Mouse (Mus musculus) mouse embryonic stem cell (cell line): ENCODE results near the gene Ak7.

ENCODE experiments used
- in situ Hi-C, 2 experiments: fragments of 300-500 bp; cut with MboI; formaldehyde crosslinking; loops; 1 replicate in 1 of 2; 3 replicates in 1 of 2; pipeline ENCODE4 v1.14.3; 2019 to 2020; ENCODE audit warnings: low sequenced_read_pairs in 2 of 2, low pct_unique_long_range_greater_than_20kb in 1 of 2, mixed read lengths in 1 of 2; ENCODE audit not compliant: unreplicated experiment in 1 of 2

The Ak7 gene

GRCm38 (mm10) chr12:105724616-105725015, 18.8 kb downstream of the Ak7 start:
- in situ Hi-C loops: loop anchor here (10.0 kb wide), 2 partner anchors 110 to 230 kb away; no protein-coding TSS in a partner anchor

GRCm38 (mm10) chr12:105725736-105726135, 20.0 kb downstream of the Ak7 start:
- in situ Hi-C loops: loop anchor here (10.0 kb wide), 2 partner anchors 111 to 231 kb away; no protein-coding TSS in a partner anchor

GRCm38 (mm10) chr12:105727268-105727667, 21.5 kb downstream of the Ak7 start:
- in situ Hi-C loops: loop anchor here (10.0 kb wide), 2 partner anchors 112 to 232 kb away; no protein-coding TSS in a partner anchor

DNA sequence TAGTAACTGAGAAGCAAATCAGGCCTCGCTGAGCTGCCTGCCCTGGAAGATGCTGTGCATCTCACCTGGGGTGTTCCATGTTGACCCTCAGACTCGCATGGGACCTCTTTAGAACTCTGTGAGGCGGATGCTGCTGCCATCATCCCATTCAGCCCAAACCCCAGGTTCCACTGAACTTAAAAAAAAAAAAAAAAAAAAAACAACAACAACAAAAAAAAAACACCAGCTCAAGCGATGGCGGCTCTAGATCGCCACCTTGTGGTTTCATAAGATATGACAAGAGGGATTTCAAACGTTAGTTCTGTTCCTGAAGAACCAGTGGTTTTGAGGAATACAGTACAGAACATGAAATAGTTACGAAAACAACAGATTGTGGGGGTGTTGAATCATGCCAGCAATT, 22.2 kb downstream of the Ak7 start:
- in situ Hi-C loops: loop anchor here (10.0 kb wide), 2 partner anchors 113 to 233 kb away; no protein-coding TSS in a partner anchor

DNA sequence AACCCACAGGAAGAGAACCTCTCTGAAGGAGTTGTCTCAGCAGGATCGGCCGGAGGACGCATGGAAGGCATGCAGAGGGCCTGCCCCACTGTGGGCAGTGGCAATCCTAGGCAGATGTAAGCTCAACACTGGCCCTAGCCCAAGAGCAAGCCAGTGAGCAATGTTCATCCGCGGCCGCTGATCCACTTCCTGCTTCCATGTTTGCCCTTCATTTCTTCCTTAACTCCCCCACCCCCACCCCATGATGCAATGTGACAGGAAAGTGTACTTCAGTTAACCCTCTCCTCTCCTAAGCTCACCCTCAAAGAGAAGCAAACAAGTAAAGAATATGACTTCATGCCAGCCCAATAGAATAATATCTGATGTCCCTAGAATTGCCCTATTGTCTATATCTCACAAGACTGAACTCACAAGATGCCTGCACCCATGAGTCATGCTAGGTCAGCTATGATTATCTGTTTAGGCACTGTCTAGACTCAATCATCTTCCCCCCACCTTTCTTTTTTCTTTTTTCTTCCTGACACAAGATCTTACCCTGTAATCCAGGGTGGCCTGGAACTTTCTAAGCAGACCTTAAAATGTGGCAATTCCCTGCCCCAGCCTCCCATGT, 25.2 kb downstream of the Ak7 start:
- in situ Hi-C loops: no loop called here

DNA sequence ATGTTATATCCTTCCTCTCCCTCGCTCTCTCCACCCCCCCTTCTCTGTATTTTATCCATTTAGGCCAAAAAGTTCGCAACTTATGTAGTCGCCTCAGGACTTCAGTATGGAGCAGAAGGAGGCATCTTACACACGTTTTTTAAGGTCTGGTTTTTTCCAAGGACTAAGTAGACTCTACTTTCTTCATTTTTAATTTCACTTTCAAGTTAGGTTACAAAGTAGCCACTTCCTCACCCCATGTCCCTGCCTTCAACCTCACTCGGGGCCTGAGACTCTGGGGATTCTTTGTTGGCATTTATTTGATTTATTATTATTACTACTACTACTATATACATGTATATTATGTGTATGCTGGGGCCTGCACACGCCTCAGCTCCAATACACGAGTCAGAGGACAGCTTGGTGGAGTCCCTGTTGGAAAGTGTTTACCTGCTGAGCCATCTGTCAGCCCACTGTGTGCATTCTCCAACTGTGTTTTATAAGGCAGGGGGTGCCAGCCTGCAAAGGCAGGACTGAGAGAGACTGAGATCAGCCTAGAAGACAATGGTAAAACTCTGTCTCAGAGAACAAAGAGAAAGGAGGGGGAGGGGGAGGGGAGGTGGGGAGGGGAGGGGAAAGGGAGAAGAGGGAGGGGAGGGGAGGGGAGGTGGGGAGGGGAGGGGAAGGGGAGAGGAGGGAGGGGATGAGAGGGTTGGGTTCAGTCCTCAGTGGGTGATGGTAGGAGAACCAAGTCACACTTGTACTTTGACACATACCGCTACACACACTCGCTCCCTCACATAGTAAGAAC, 27.8 kb downstream of the Ak7 start:
- in situ Hi-C loops: no loop called here

DNA sequence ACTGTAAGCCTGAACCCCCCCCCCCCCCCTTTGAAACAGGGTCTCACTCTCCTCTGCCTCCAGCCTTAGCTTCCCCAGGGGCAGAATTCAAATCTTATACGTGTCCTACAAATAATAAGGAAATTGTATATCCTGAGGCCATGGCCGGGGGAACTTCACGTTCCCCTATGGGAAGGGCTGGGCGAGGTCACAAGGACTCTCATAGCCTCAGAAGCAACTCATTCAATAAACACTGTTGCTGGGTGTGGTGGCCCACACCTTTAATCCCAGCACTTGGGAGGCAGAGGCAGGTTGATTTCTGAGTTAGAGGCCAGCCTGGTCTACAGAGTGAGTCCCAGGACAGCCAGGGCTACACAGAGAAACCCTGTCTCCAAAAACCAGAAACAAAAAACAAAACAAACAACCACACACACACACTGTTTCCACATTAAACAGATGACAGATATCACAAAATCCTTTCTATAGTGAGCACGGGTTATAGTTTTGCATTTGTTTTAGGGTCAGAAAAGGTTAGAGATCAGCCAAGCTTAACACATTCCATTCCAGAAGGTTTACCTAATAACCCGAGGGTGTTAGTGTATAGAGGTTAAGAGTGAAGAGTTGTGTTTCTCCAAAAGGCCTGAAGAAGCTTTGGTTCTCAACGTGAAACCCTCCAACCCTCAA, 29.6 kb downstream of the Ak7 start:
- in situ Hi-C loops: no loop called here

- in situ Hi-C loops: no loop called here
Observed at GRCm38 (mm10) chr12:105735889-105736251, 30.1 kb downstream of the Ak7 start.

GRCm38 (mm10) chr12:105738316-105739096, 32.7 kb downstream of the Ak7 start:
- in situ Hi-C loops: no loop called here

- in situ Hi-C loops: no loop called here
Observed at GRCm38 (mm10) chr12:105739656-105740055, 33.9 kb downstream of the Ak7 start.

DNA sequence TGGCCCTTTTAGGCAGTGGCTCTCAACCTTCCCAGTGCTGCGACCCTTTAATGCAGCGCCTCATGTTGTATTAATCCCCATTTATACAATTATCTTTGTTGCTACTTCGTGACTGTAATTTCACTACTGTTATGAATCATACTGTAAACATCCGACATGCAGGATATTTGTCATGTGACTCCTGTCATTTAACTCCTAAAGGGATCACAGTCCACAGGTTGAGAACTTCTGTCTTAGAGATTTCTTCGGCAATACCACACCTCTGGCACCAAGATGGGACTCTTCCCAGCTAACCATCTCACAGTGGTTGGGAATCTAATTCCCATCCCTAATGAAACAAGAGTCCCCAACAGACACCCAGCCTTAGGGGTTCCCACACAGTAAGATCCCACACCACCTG, 42.3 kb downstream of the Ak7 start:
- in situ Hi-C loops: no loop called here

DNA sequence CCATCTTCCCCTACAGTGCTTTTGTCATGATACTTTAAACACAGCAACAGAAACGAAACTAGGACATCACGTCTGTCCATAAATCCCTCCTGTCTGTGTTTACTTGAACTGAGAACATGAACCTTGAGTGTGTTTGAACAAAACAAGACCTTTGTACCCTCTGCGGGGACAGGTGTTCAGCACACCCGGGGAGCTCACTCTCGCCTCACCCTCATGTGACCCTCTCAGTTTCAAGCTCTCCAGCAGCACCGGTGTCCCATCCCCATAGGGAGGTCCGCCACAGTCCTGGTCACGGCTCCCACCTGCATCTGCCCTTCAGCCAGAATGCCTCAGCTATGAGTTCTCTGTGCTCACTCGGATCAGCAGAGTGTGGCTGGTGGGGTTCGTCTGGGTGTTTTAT, 48.0 kb downstream of the Ak7 start:
- in situ Hi-C loops: no loop called here

DNA sequence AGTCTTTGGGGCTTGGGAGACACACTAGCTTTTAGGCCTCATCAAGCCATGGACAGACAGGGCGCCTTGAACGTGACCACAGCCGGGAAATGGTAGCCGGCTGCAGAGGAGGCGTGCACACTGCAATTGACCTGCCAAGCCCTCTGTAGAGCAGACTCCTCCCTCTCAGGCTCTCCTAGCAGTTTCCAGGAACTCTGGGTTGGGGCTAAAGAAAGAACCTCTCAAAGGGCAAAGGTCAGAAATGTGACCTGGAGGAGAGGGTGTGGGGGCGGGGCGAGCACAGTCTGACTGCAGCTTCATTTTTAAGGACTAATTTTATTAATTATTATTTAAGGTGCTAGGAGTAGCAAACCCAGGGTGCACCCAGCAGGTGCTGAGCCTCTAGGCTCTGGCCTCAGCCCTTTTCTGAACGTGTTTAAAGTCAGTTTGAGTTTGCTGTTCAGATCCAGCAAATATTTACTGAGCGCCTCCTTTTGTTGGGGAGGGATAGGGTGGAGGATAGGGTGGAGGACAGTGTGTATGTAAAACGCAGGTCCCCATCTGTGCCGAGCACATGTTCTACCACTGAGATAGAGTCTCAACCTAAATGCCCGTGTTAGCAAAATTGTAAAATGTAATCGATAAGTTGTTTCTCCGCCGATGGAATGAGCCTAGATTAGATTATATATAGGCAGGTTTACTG, 52.2 kb downstream of the Ak7 start:
- in situ Hi-C loops: no loop called here

DNA sequence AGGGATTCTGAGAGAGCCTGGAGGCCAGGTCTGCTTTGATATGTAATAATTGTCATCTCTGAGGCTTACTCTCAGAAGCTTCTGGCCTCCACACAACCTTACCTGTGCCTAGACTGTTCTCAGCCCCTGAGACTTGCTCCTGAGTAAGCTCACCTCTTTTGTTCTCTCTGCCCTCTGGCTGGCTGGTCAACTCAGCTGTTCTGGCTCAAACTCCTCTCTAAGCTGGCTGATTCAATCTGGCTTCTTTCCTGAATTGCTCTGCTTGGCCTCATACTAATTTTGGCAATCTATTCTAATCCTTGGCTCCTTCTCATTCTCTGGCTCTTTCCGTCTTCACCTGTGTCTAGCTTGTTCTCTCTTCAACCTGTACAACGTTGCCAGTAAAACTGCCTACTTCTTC, 53.1 kb downstream of the Ak7 start:
- in situ Hi-C loops: no loop called here

GRCm38 (mm10) chr12:105759849-105760478, 54.2 kb downstream of the Ak7 start:
- in situ Hi-C loops: no loop called here

DNA sequence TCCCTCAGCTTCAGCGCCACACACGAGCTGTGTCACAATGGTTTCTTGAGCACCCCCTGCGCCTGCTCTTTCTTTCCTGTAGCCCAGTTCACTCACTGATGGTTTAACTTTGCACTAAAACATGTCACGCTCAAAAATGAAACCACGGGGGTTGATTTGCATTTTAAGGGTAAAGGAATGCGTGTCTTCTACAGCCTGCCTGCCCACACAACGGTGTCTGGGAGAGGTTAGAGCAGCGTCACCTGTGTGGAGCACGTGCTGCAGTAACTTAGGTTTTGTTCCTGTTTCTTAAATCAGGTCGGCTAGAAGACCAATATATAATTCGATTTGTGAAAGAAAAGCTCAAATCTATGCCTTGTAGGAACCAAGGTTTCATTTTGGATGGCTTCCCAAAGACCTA, 55.4 kb downstream of the Ak7 start:
- in situ Hi-C loops: no loop called here

DNA sequence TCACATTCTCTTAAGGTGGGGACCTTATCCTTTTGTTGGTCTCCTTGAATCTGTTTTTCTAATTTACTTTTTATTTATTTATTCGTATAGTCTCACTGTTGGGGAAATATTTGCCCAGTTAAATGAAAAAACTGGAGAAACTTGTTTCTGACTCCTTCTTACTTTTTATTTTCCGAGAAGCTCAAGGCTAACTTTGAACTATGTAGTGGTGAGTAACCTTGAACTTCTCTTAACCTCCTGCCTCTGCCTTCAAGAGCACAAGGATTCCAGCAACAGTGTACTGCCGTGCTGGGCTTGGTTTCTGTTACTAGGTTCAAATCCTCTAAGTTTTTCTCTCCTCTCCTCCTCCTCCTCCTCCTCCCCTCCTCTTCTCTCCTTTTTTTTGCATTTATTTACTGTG, 55.9 kb downstream of the Ak7 start:
- in situ Hi-C loops: no loop called here

- in situ Hi-C loops: no loop called here
Observed at GRCm38 (mm10) chr12:105769700-105770099, 63.9 kb downstream of the Ak7 start.
